Mouse (Mus musculus) thymus, adult 2 months (tissue): ENCODE measurements around the gene G6pdx. TPM values are rescaled to one million over a fixed set of nuclear protein-coding genes. Genes with fewer than 3 reads are reported as not detected.

ENCODE experiments used
- DNase-seq: peaks from one replicate; pipeline ENCODE4 v3.0.0; 2021
- H3K27ac ChIP-seq: fragments of 200-500 bp; 2 replicates; pipeline ENCODE4 v1.5.1; 2012; ENCODE audit warnings: low read length, control low read depth; ENCODE audit not compliant: control insufficient read depth, insufficient read depth
- H3K27me3 ChIP-seq: fragments of 200-500 bp; 2 replicates; pipeline ENCODE4 v1.6.1; 2012; ENCODE audit warnings: mild to moderate bottlenecking, low read length, moderate library complexity, mixed read lengths; ENCODE audit not compliant: control insufficient read depth, insufficient read depth
- H3K36me3 ChIP-seq: fragments of 200-500 bp; 2 replicates; pipeline ENCODE4 v1.6.1; 2012; ENCODE audit warnings: mild to moderate bottlenecking, low read length, moderate library complexity; ENCODE audit not compliant: control insufficient read depth, insufficient read depth
- H3K4me1 ChIP-seq: fragments of 200-500 bp; replicated peaks from 2 replicates; pipeline ENCODE4 v1.6.1; 2012; ENCODE audit warnings: low read length; ENCODE audit not compliant: control insufficient read depth, insufficient read depth
- H3K4me3 ChIP-seq: fragments of 200-500 bp; 2 replicates; pipeline ENCODE4 v1.5.1; 2012; ENCODE audit warnings: mild to moderate bottlenecking, low read length, control low read depth, moderate library complexity; ENCODE audit not compliant: control insufficient read depth, insufficient read depth
- CTCF ChIP-seq: fragments of 200-500 bp; IDR thresholded peaks from 2 replicates; pipeline ENCODE4 v1.5.1; 2012; ENCODE audit warnings: mild to moderate bottlenecking, control low read depth, low read length, moderate library complexity, borderline replicate concordance; ENCODE audit not compliant: control insufficient read depth, poor library complexity, insufficient read depth; ENCODE audit errors: extremely low read depth
- POLR2A ChIP-seq: fragments of 200-500 bp; IDR thresholded peaks from 2 replicates; pipeline ENCODE4 v1.6.1; 2012; ENCODE audit warnings: mild to moderate bottlenecking, low read length, control low read depth, moderate library complexity; ENCODE audit not compliant: control insufficient read depth, poor library complexity, insufficient read depth; ENCODE audit errors: extremely low read depth
- WGBS: fragments of 180-500 bp; shearing (Covaris S2); methylation state at CpG from one replicate; pipeline ENCODE4 v1.1.7; 2018; 5-methylcytosine and 5-hydroxymethylcytosine counted together
- polyA plus RNA-seq: library from polyadenylated mRNA; depleted of rRNA; stranded (reverse); fragments of >200 nt; gene quantifications from 2 replicates; pipeline ENCODE4 v1.2.3, GENCODE M21; 2012; rRNA removed

The G6pdx gene
- polyA plus RNA-seq: 36.0 and 40.2 TPM in 2 replicates

- peaks cover 4% of the 10 kb centered on the region; the same call in 1 of the 2 replicates for H3K4me1 ChIP-seq
- DNase-seq: peak; percentile 87
- no peaks in the 10 kb centered on the region for H3K27me3 ChIP-seq
- WGBS: 2% methylated on average over 24 of the region's 25 CpGs
- H3K27ac ChIP-seq: peak within 1 kb of the TSS; percentile 83
- TF ChIP-seq CTCF: no peak
- TF ChIP-seq POLR2A: 0 out of 2 replicates have a peak, but pooled peaks have one; percentile 18
- H3K4me3 ChIP-seq: peak within 1 kb of the TSS; percentile 85
- H3K36me3 ChIP-seq: 0 out of 2 replicates have a peak, but pooled peaks cover 2% of the 10 kb centered on the region
Observed at GRCm38 (mm10) chrX:74428826-74429276, at the start of gene G6pdx. Gene G6pdx (minus strand): TSS chrX:74429194.

- DNase-seq: no peak
Observed at GRCm38 (mm10) chrX:74452773-74453172, 23.8 kb upstream of the G6pdx start.

DNA sequence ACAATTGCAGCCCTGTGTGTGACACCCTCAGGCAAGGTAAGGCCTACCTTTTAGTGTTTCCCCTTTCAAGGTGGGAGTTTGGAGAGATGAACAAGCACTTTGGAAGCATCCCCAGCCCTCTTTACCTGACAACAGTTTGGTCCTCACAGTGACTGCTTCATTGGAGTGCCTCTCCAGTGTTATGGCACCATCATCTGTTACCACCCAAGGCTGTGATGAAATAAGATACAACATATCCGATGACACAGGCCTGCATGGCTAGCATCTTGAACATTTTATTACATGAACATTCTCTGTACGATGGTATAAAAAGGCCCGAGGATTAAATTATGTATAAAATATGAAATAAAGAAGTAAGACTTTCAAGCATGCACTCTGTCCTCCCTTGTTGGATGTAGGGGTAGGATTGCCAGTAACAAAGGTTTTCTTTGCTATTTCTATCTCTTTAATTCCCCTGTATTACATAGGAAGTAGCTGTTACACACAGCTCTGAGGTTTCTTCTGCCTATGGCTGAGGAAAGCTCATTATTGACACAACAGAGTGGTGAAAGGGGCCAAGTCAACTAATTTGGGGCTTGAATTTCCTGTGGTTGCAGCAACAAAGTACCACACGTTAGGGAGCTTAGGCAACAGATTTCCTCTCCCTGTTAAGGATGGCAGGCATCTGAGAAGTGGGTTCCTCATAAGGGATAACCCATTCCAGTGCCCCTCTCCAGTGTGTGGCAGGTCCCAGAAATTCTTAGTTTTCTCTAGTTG lies 22.3 kb upstream of the G6pdx start:
- no peak overlapping the region for H3K27ac ChIP-seq
- TF ChIP-seq CTCF: no peak
- no peak for TF ChIP-seq POLR2A
- no peak overlapping the region for H3K4me3 ChIP-seq
- peaks cover 9% of the 10 kb centered on the region for H3K36me3 ChIP-seq
- no peaks in the 10 kb centered on the region for H3K27me3 ChIP-seq
- no peak for DNase-seq
- no peaks in the 10 kb centered on the region for H3K4me1 ChIP-seq
- 65% methylated on average over 4 of the region's 4 CpGs for WGBS

More at GRCm38 (mm10) chrX:74452773-74453172, 23.8 kb upstream of the G6pdx start:
- Histone ChIP-seq H3K27ac (no peak overlapping the region), H3K36me3 (peaks cover 9% of the 10 kb centered on the region), H3K27me3 (no peaks in the 10 kb centered on the region), H3K4me1 (no peaks in the 10 kb centered on the region), H3K4me3 (no peak overlapping the region)
- TF ChIP-seq CTCF: no peak
- TF ChIP-seq POLR2A: no peak
- WGBS: 16% methylated on average over 4 of the region's 4 CpGs

- no peak for TF ChIP-seq CTCF
- TF ChIP-seq POLR2A: peak; percentile 38; the same call in 1 of the 2 replicates
- Histone ChIP-seq H3K4me3 (peak overlapping the region; percentile 85), H3K36me3 (peaks cover 7% of the 10 kb centered on the region; the same call in 1 of the 2 replicates), H3K27me3 (no peaks in the 10 kb centered on the region), H3K4me1 (peaks cover 4% of the 10 kb centered on the region; the same call in 1 of the 2 replicates), H3K27ac (peak overlapping the region; percentile 83)
- peak; percentile 71 for DNase-seq
- WGBS: under 1% methylated on average over 22 of the region's 22 CpGs
Observed at GRCm38 (mm10) chrX:74429290-74429821, 362 bp upstream of the G6pdx start.

DNA sequence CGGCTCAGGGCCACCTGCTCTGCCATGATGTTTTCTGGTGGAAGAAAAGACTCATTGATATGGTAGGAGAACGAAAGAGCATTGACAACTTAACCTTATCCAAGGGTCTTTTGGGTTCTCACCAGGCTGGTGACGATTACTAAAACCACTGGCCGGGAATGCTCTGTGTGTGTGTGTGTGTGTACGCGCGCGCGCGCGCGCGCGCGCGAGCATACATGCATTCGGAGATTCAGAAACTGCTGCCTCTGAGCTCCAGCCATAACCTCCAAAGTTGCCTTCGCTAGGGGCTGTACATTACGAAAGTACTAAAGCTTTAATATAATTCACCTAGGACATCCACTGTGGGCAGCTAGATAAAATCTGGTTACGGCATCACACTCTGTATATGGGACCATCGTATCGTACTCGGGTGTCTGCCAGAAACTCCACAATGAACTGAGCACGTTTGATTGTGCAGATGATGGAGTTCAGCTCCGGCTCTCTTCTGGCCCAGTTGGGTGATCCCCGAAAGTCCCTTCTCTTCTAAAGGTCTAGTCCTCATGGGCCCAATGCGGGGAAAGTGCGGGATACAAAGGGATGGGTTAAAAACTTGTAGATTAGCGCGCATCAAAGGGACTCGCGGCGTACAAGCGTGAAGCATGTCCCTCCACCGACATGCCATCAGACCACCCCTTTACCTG lies 708 bp downstream of the G6pdx start:
- TF ChIP-seq POLR2A (no peak), CTCF (no peak)
- Histone ChIP-seq H3K4me3 (peak overlapping the region; percentile 85), H3K27me3 (no peaks in the 10 kb centered on the region), H3K36me3 (no peaks in the 10 kb centered on the region), H3K4me1 (peaks cover 4% of the 10 kb centered on the region; the same call in 1 of the 2 replicates), H3K27ac (peak overlapping the region; percentile 74)
- 8% methylated on average over 35 of the region's 35 CpGs for WGBS
- no peak for DNase-seq

DNA sequence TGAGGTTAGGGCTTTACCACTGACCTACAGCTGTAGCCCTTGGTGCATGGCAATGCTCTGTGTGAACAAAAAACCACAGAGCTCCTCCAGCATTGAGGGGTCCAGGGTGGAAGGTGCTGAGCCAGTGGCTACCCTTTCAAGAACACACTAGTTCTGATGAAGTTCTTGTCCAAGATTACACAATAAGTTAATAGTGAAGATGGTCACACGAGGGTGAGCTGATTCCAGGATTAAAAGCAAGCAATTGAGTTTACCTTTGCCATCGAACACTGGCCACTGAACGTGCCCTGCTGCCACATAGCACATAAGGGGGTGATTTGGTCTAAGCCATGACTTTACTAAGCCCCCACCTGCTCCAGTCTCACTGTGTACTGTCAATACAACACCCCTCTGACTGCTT lies 1.9 kb downstream of the G6pdx start:
- TF ChIP-seq POLR2A: no peak
- TF ChIP-seq CTCF: no peak
- peaks cover 4% of the 10 kb centered on the region; the same call in 1 of the 2 replicates for H3K4me1 ChIP-seq
- no peaks in the 10 kb centered on the region for H3K27me3 ChIP-seq
- no peaks in the 10 kb centered on the region for H3K36me3 ChIP-seq
- no peak for DNase-seq
- H3K27ac ChIP-seq: no peak overlapping the region
- 92% methylated on average over 3 of the region's 3 CpGs for WGBS
- no peak overlapping the region for H3K4me3 ChIP-seq
